Mouse (Mus musculus) liver, postnatal 0 days (tissue): Measurements from ENCODE around the gene Trmt11.

Experiments used
- CTCF ChIP-seq: sonication (generic); IDR thresholded peaks from 2 replicates; pipeline ENCODE4 v1.5.1; 2016; ENCODE audit warnings: antibody characterized with exemption, low read depth
- EP300 ChIP-seq: IDR thresholded peaks from 2 replicates; pipeline ENCODE4 v1.6.1; 2016; ENCODE audit warnings: antibody characterized with exemption, low read depth, mild to moderate bottlenecking

- TF ChIP-seq CTCF (no peak), EP300 (no peak)
Measured at GRCm38 (mm10) chr10:30647681-30648080, 47.1 kb upstream of the Trmt11 start.
